Mouse (Mus musculus): Measurements from ENCODE around the gene Fgf10. TPM values are rescaled to one million over a fixed set of nuclear protein-coding genes. Genes with fewer than 3 reads are reported as not detected.

The Fgf10 gene
- polyA plus RNA-seq, 1 experiment from 2014 or later = 1.3 TPM

- no peak overlapping the region for H3K4me2 ChIP-seq (ENCODE audit: low read length)
- no peaks in the 10 kb centered on the region for H3K36me3 ChIP-seq (ENCODE audit: control insufficient read depth, insufficient read depth, low read length)
- no peak overlapping the region for H3K9ac ChIP-seq (ENCODE audit: low read depth, low read length)
- no peak overlapping the region for H3K4me3 ChIP-seq (ENCODE audit: low read depth, low read length)
- H3K27ac ChIP-seq (ENCODE audit: low read length) = no peak overlapping the region
- ATAC-seq = no peak
- no peaks in the 10 kb centered on the region for H3K9me3 ChIP-seq (replicated peaks; ENCODE audit: control insufficient read depth, low read length, poor library complexity, severe bottlenecking)
- 89% methylated on average over 4 of the region's 4 CpGs for WGBS
- no peaks in the 10 kb centered on the region for H3K4me1 ChIP-seq (ENCODE audit: control insufficient read depth, insufficient read depth, low read length)
- no peaks in the 10 kb centered on the region for H3K27me3 ChIP-seq (ENCODE audit: control insufficient read depth, insufficient read depth, low read depth, low read length)
Measured at GRCm38 (mm10) chr13:118742788-118743187, 73.2 kb downstream of the Fgf10 start.

GRCm38 (mm10) chr13:118744806-118745205 is 75.2 kb downstream of the Fgf10 start:
- no peak overlapping the region for H3K9ac ChIP-seq (ENCODE audit: low read depth, low read length)
- H3K27ac ChIP-seq (ENCODE audit: low read length) = no peak overlapping the region
- no peak overlapping the region for H3K4me2 ChIP-seq (ENCODE audit: low read length)
- no peaks in the 10 kb centered on the region for H3K36me3 ChIP-seq (ENCODE audit: control insufficient read depth, insufficient read depth, low read length)
- H3K27me3 ChIP-seq (ENCODE audit: control insufficient read depth, insufficient read depth, low read depth, low read length) = no peaks in the 10 kb centered on the region
- 90% methylated on average over 7 of the region's 7 CpGs for WGBS
- H3K4me1 ChIP-seq (ENCODE audit: control insufficient read depth, insufficient read depth, low read length) = no peaks in the 10 kb centered on the region
- no peak overlapping the region for H3K4me3 ChIP-seq (ENCODE audit: low read depth, low read length)
- H3K9me3 ChIP-seq (replicated peaks; ENCODE audit: control insufficient read depth, low read length, poor library complexity, severe bottlenecking) = no peaks in the 10 kb centered on the region
- no peak for ATAC-seq

- Histone ChIP-seq H3K27me3 (ENCODE audit: control insufficient read depth, insufficient read depth, low read depth, low read length) (no peaks in the 10 kb centered on the region), H3K9ac (ENCODE audit: low read depth, low read length) (no peak overlapping the region), H3K27ac (ENCODE audit: low read length) (no peak overlapping the region), H3K4me3 (ENCODE audit: low read depth, low read length) (no peak overlapping the region), H3K4me2 (ENCODE audit: low read length) (no peak overlapping the region), H3K36me3 (ENCODE audit: control insufficient read depth, insufficient read depth, low read length) (no peaks in the 10 kb centered on the region), H3K9me3 (replicated peaks; ENCODE audit: control insufficient read depth, low read length, poor library complexity, severe bottlenecking) (no peaks in the 10 kb centered on the region), H3K4me1 (ENCODE audit: control insufficient read depth, insufficient read depth, low read length) (no peaks in the 10 kb centered on the region)
- 70% methylated on average over 4 of the region's 4 CpGs for WGBS
- ATAC-seq = no peak
Measured at GRCm38 (mm10) chr13:118746427-118746826, 76.8 kb downstream of the Fgf10 start.

- no peak overlapping the region for H3K4me3 ChIP-seq (ENCODE audit: low read depth, low read length)
- no peak overlapping the region for H3K27ac ChIP-seq (ENCODE audit: low read length)
- no peak overlapping the region for H3K9ac ChIP-seq (ENCODE audit: low read depth, low read length)
- no peak for ATAC-seq
- H3K27me3 ChIP-seq (ENCODE audit: control insufficient read depth, insufficient read depth, low read depth, low read length) = no peaks in the 10 kb centered on the region
- H3K36me3 ChIP-seq (ENCODE audit: control insufficient read depth, insufficient read depth, low read length) = no peaks in the 10 kb centered on the region
- H3K9me3 ChIP-seq (replicated peaks; ENCODE audit: control insufficient read depth, low read length, poor library complexity, severe bottlenecking) = no peaks in the 10 kb centered on the region
- H3K4me2 ChIP-seq (ENCODE audit: low read length) = no peak overlapping the region
- WGBS = 85% methylated on average over 4 of the region's 4 CpGs
- no peaks in the 10 kb centered on the region for H3K4me1 ChIP-seq (ENCODE audit: control insufficient read depth, insufficient read depth, low read length)
Measured at GRCm38 (mm10) chr13:118754024-118754423, 84.4 kb downstream of the Fgf10 start.

GRCm38 (mm10) chr13:118759021-118759420 is 89.4 kb downstream of the Fgf10 start:
- H3K4me2 ChIP-seq (ENCODE audit: low read length) = no peak overlapping the region
- no peak overlapping the region for H3K4me3 ChIP-seq (ENCODE audit: low read depth, low read length)
- no peaks in the 10 kb centered on the region for H3K9me3 ChIP-seq (replicated peaks; ENCODE audit: control insufficient read depth, low read length, poor library complexity, severe bottlenecking)
- no peak overlapping the region for H3K9ac ChIP-seq (ENCODE audit: low read depth, low read length)
- WGBS = 19% methylated on average over 2 of the region's 2 CpGs
- no peaks in the 10 kb centered on the region for H3K4me1 ChIP-seq (ENCODE audit: control insufficient read depth, insufficient read depth, low read length)
- no peaks in the 10 kb centered on the region for H3K27me3 ChIP-seq (ENCODE audit: control insufficient read depth, insufficient read depth, low read depth, low read length)
- ATAC-seq = no peak
- no peaks in the 10 kb centered on the region for H3K36me3 ChIP-seq (ENCODE audit: control insufficient read depth, insufficient read depth, low read length)
- H3K27ac ChIP-seq (ENCODE audit: low read length) = no peak overlapping the region

- 93% methylated on average over 2 of the region's 2 CpGs for WGBS
- no peak overlapping the region for H3K27ac ChIP-seq (ENCODE audit: low read length)
- no peak overlapping the region for H3K4me2 ChIP-seq (ENCODE audit: low read length)
- no peaks in the 10 kb centered on the region for H3K9me3 ChIP-seq (replicated peaks; ENCODE audit: control insufficient read depth, low read length, poor library complexity, severe bottlenecking)
- H3K27me3 ChIP-seq (ENCODE audit: control insufficient read depth, insufficient read depth, low read depth, low read length) = no peaks in the 10 kb centered on the region
- no peak for ATAC-seq
- no peaks in the 10 kb centered on the region for H3K36me3 ChIP-seq (ENCODE audit: control insufficient read depth, insufficient read depth, low read length)
- H3K4me3 ChIP-seq (ENCODE audit: low read depth, low read length) = no peak overlapping the region
- no peaks in the 10 kb centered on the region for H3K4me1 ChIP-seq (ENCODE audit: control insufficient read depth, insufficient read depth, low read length)
- no peak overlapping the region for H3K9ac ChIP-seq (ENCODE audit: low read depth, low read length)
Measured at GRCm38 (mm10) chr13:118762982-118763381, 93.4 kb downstream of the Fgf10 start.

GRCm38 (mm10) chr13:118772188-118772587 is 102.6 kb downstream of the Fgf10 start:
- Histone ChIP-seq H3K36me3 (ENCODE audit: control insufficient read depth, insufficient read depth, low read length) (no peaks in the 10 kb centered on the region), H3K27ac (ENCODE audit: low read length) (no peak overlapping the region), H3K4me2 (ENCODE audit: low read length) (no peak overlapping the region), H3K27me3 (ENCODE audit: control insufficient read depth, insufficient read depth, low read depth, low read length) (no peaks in the 10 kb centered on the region), H3K4me3 (ENCODE audit: low read depth, low read length) (no peak overlapping the region), H3K9ac (ENCODE audit: low read depth, low read length) (no peak overlapping the region), H3K9me3 (replicated peaks; ENCODE audit: control insufficient read depth, low read length, poor library complexity, severe bottlenecking) (no peaks in the 10 kb centered on the region), H3K4me1 (ENCODE audit: control insufficient read depth, insufficient read depth, low read length) (no peaks in the 10 kb centered on the region)
- no peak for ATAC-seq

GRCm38 (mm10) chr13:118775148-118775547 is 105.6 kb downstream of the Fgf10 start:
- H3K9me3 ChIP-seq (replicated peaks; ENCODE audit: control insufficient read depth, low read length, poor library complexity, severe bottlenecking) = no peaks in the 10 kb centered on the region
- WGBS = 71% methylated on average over 1 of the region's 1 CpGs
- no peak overlapping the region for H3K4me3 ChIP-seq (ENCODE audit: low read depth, low read length)
- no peaks in the 10 kb centered on the region for H3K27me3 ChIP-seq (ENCODE audit: control insufficient read depth, insufficient read depth, low read depth, low read length)
- no peak for ATAC-seq
- H3K27ac ChIP-seq (ENCODE audit: low read length) = no peak overlapping the region
- H3K9ac ChIP-seq (ENCODE audit: low read depth, low read length) = no peak overlapping the region
- H3K4me2 ChIP-seq (ENCODE audit: low read length) = no peak overlapping the region
- no peaks in the 10 kb centered on the region for H3K36me3 ChIP-seq (ENCODE audit: control insufficient read depth, insufficient read depth, low read length)
- H3K4me1 ChIP-seq (ENCODE audit: control insufficient read depth, insufficient read depth, low read length) = no peaks in the 10 kb centered on the region

GRCm38 (mm10) chr13:118779161-118779560 is 109.6 kb downstream of the Fgf10 start:
- Histone ChIP-seq H3K4me3 (ENCODE audit: low read depth, low read length) (no peak overlapping the region), H3K27me3 (ENCODE audit: control insufficient read depth, insufficient read depth, low read depth, low read length) (no peaks in the 10 kb centered on the region), H3K36me3 (ENCODE audit: control insufficient read depth, insufficient read depth, low read length) (no peaks in the 10 kb centered on the region), H3K4me2 (ENCODE audit: low read length) (no peak overlapping the region), H3K27ac (ENCODE audit: low read length) (no peak overlapping the region), H3K9me3 (replicated peaks; ENCODE audit: control insufficient read depth, low read length, poor library complexity, severe bottlenecking) (no peaks in the 10 kb centered on the region), H3K4me1 (ENCODE audit: control insufficient read depth, insufficient read depth, low read length) (no peaks in the 10 kb centered on the region), H3K9ac (ENCODE audit: low read depth, low read length) (no peak overlapping the region)
- WGBS = 76% methylated on average over 2 of the region's 2 CpGs
- no peak for ATAC-seq

GRCm38 (mm10) chr13:118791753-118792152 is 122.2 kb downstream of the Fgf10 start:
- Histone ChIP-seq H3K9me3 (replicated peaks; ENCODE audit: control insufficient read depth, low read length, poor library complexity, severe bottlenecking) (no peaks in the 10 kb centered on the region), H3K4me3 (ENCODE audit: low read depth, low read length) (no peak overlapping the region), H3K9ac (ENCODE audit: low read depth, low read length) (no peak overlapping the region), H3K36me3 (ENCODE audit: control insufficient read depth, insufficient read depth, low read length) (no peaks in the 10 kb centered on the region), H3K27me3 (ENCODE audit: control insufficient read depth, insufficient read depth, low read depth, low read length) (no peaks in the 10 kb centered on the region), H3K4me2 (ENCODE audit: low read length) (no peak overlapping the region), H3K4me1 (ENCODE audit: control insufficient read depth, insufficient read depth, low read length) (no peaks in the 10 kb centered on the region), H3K27ac (ENCODE audit: low read length) (no peak overlapping the region)
- WGBS = 67% methylated on average over 4 of the region's 4 CpGs
- ATAC-seq = no peak
